Mouse (Mus musculus): ENCODE measurements around the gene Fgd6.

Gene Fgd6

DNA sequence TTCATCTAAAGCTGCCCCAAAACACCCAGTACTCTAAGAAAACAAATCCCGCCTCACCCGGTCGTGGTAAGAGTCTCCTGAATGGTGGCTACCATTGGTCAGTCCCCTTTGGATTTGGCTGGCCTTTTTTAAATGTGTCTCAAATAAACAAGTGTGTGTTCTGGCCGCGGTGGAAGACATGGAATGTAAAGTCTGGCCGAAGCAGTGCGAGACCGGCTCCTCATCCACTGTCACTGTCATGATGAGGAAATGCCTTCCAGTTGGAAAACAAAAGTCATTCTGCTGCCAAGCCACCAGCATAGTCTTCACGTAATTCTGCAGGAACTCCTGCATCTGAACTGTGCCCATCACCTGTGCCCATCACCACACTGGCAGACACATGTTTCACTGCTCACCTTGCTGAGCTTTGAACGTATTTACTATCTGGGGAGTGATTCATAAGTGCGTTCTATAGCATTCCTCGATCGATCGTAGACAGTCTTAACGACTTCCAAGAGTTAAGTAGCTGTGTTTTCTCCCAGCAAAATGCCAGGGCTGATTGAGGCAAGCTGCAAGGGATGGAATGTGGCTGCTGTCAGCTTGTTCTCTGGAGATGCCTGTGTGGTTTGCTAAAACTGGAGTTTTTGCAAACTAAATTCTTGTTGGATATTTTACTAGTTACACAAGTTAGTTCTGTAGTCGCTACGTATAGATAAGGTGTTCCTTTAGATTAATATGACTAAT, 60.1 kb downstream of the Fgd6 start:
- DNase-seq (ENCODE audit: low spot score), result no peak

GRCm38 (mm10) chr10:94097081-94097845, 61.5 kb downstream of the Fgd6 start:
- no peak for DNase-seq (ENCODE audit: low spot score)

DNA sequence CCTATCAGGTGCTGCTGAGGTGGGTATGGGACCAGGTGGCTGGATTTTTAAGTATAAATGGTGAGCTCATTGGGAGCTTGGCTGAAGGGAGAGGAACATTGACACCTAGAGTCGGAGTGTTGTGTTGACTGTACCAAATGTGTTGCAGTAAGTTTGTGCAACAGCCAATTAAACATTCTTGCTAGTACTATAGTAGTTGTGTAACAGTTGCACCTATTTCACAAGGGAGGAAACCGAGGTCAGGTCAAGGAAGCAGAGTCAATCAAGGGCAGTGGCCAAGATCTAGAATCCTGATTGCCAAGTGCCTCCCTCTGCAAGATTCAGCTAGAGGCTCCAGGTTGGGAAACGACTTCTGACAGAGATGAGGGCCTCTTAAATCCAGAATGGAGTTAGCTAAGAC, 62.3 kb downstream of the Fgd6 start:
- DNase-seq (ENCODE audit: low spot score), result no peak

DNA sequence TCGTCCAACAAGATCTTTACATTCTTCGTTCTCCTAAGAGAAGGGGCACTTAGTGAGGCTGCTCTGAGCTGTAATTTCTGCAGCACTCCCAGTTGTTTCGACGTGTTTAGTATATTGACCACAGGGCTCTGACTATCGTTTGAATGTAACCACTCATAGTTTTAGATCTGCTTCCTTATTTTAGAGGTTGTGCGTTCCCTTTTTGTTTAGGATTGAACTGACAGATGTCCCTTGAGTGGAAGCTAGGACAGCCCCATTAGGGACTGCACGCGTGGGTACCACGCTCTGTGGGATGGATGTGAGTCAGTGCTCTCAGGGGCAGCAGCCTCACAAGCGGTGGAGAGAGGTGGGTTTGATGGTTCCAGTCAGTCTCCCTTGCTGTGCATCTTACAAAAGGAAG, 69.7 kb downstream of the Fgd6 start:
- DNase-seq (ENCODE audit: low spot score), result no peak

- no peak for DNase-seq (ENCODE audit: low spot score)
Measured at GRCm38 (mm10) chr10:94107168-94107567, 71.4 kb downstream of the Fgd6 start.

GRCm38 (mm10) chr10:94107607-94108006, 71.8 kb downstream of the Fgd6 start:
- no peak for DNase-seq (ENCODE audit: low spot score)

DNA sequence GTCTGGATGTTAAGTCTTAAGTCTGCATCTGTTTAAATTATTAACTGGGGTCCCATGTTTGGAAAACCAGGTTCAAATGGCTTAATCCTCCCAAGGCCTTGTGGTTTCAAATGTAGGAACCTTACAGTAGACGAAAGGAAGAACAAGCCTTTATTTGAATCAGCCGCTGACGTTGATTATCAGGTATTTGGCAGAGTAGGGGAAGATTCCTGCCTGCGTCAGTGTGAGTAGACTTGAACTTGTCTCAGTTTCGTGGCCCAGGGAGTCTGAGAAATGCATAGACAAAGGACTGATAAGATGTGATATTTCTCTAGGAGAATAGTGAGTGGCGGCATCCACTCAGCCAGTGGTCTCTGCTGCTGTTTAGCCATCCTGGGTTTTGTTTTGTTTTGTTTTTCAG, 73.0 kb downstream of the Fgd6 start:
- DNase-seq (ENCODE audit: low spot score), result no peak

DNA sequence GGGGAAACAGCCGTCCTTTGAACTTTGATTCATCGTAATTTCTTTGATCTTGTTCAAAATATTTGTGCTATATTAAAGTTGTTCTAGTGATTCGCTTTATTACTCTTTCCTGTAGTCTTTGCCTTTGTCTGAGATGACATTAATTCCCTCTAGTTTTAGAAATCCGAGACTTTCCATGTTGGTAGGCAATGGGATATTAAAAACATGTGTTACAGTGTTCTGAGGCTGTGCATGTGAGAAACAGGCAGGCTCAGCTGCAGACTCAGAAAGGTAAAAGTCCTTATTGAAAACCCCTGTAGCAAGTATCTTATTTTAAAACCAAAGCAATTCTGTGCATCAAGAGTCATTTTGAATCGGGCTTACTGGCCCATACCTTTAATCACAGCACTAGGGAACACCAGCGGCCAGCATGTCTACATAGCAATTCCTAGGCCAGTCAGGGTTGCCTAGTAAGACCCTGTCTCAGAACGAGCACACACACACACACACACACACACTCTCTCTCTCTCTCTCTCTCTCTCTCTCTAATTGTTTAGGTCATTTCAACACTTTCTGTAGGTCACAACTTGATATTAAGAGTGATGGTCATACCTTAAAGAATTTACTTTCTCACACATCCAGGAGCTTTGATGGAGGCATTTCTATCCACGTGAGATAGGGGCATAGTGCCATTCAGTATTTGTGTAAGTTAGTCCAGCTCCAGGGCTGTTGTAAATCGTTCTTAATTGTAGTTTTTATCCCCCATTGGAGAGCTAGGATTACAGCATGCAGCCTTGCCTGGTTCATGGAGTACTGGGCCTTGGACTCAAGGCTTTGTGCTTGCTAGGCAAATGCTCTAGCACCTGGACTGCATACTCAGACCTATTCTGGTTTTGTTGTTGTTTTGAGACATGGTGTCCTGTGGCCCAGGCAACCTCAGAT, 75.3 kb downstream of the Fgd6 start:
- peak; percentile 20 for DNase-seq (ENCODE audit: low spot score)

GRCm38 (mm10) chr10:94112207-94112606, 76.4 kb downstream of the Fgd6 start:
- DNase-seq (ENCODE audit: low spot score), result no peak

DNA sequence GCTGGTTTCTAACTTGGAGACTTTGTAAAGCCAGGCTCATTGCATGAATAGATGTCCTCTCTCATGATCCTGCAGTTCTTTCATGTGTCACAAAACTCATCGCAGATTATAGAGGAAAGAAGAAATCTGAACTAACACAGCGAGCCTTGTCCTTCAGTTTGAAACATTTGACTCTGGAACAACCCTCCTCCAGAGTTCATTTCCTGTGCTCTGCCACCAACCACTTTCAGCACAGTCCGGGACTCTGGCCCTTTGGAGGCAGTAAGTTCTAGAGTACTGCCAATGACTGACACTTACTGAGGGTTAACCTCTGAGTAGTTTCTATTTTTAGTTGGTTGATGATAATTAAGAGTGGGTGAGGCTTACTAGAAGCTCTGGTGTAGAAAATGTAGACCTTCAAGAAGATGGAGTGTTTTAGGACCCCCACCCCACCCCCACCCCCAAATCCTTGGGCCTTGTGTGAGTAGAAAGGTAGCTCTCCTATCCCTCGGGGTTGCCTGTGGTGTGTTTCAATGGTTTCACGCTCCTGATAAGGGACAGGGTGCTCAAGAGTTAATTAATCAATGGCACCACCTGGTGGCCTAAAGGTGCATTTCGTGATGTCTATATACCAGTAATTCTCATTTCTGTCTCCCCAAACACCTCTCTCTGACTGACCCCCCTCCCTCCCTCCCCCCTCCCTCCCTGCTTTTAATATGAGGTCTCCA, 80.2 kb downstream of the Fgd6 start:
- DNase-seq (ENCODE audit: low spot score), result peak; percentile 37

DNA sequence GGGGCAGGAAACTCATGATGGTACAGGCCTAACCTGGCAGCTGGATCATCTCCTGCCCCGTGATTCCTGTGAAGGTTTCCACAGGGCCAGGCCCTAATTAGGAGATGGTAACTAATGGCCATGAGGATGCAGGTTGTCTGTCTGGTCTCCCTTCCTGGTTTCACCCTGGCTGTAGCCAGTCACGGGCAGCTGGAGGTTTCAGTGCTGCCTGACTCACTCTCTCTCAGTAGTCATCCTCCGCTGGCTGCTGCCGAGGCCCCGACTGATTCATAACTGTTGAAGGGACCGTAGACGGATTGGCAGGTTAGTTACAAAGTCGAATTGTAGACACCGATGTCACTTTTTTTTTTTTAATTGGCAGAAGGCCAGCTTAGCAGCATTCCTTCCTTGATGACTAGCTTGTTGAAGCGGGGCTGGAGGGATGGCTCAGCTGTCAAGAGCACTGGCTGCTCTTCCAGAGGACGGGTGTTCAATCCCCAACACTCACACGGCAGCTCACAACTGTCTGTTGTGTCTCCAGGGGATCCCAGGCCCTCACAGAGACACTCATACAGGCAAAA, 81.1 kb downstream of the Fgd6 start:
- peak; percentile 11 for DNase-seq (ENCODE audit: low spot score)

DNA sequence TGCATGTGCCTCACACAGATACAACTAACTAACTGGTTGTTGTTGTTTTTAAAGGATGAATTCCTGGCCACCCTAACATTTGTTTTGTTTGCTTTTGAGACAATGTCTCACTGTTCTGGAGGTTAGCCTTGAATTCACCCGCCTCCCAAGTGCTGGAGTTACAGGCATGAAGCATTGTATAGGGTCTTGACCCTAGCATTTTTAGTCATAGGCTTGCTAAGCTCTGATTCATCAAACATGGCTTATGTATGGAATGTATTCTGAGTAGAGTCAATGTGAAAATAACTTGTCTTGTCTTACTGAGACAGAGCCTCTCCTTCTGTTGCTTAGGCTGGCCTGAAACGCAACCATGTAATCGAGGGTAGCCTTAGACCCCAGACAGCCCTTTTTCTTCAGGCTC, 82.1 kb downstream of the Fgd6 start:
- no peak for DNase-seq (ENCODE audit: low spot score)

DNA sequence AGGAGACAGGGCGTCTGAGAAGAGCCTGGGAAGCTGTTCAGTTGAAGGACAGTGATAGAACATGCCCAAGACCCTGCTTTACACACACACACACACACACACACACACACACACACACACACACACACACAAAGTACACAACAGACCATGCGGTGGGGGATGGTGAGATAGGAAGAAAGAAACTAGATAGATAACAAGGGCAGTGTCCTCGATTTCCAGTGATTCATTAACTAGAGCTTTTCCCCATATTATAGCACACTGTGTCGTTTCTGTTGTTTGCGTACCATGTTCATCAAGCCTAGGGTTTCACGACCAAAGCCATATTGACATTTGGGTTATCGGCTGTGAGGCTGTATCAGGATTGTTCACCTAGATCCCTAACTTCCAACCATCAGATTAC, 83.2 kb downstream of the Fgd6 start:
- no peak for DNase-seq (ENCODE audit: low spot score)

- DNase-seq (ENCODE audit: low spot score), result no peak
Measured at GRCm38 (mm10) chr10:94120676-94121075, 84.9 kb downstream of the Fgd6 start.

GRCm38 (mm10) chr10:94122595-94122994, 86.8 kb downstream of the Fgd6 start:
- no peak for DNase-seq (ENCODE audit: low spot score)

DNA sequence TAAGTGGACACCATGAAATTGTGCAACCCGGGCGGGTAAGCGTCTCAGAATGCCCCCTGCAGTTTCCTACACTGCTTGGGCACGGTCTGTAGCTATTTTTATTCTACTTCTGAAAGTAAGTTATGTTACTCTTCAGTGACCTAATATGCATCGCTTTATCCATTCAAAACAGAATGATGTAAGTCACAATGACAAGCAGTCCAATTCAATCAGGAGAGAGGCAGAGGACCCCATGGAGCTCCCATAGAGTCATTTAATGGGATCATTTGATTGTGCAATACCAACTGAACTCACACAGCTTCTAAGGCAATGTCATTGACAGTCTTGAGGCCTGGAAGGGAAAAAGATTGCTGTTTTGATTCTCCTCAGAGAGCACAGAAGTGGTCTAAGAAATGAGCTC, 87.8 kb downstream of the Fgd6 start:
- DNase-seq (ENCODE audit: low spot score), result no peak

DNA sequence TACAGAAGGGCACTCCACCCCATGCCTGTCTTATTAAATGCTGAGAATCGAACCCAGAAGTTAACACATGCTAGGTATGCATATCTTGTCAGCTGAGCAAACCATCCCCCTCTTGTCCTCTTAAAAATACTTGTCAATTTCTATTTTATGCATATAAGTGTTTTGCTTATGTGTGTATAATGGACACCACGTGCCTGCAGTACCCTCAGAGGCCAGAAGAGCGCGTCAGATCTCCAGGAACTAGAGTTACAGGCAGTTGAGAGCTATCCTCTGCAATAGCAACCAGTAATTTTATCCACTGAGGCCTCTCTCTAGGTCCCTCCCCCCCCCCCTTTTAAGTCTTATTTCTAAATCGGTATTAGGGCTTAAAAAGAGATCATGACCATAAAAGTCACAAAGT, 88.6 kb downstream of the Fgd6 start:
- DNase-seq (ENCODE audit: low spot score), result no peak

DNA sequence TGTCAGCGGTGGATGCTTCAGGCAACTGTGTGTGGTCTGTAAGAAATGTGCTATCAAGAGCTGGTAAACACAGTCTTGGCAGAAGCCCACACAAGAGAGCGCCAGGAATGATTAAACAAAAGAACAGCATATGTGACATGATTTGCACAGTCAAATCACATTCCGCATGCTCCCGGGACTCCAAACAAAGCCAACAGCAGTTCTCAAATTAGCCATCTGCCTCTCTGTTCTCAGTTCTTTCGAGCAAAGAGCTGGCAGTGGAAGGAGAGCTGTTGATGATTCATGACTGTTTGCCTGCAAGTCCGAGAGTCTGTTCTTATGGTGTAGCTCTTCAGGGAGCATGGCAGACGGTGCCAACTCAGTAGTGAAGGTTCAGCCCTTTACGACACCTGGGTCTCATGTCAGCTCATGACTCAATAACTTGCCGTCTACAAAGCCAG, 93.9 kb downstream of the Fgd6 start:
- peak; percentile 62 for DNase-seq (ENCODE audit: low spot score)

GRCm38 (mm10) chr10:94133081-94133480, 97.3 kb downstream of the Fgd6 start:
- peak; percentile 60 for DNase-seq (ENCODE audit: low spot score)

GRCm38 (mm10) chr10:94133674-94134073, 97.9 kb downstream of the Fgd6 start:
- DNase-seq (ENCODE audit: low spot score), result no peak

GRCm38 (mm10) chr10:94134535-94135390, 99.0 kb downstream of the Fgd6 start:
- no peak for DNase-seq (ENCODE audit: low spot score)

Measured in testis, postnatal 14 days (tissue).